Mouse (Mus musculus) embryonic facial prominence, embryonic 14.5 days (tissue): ENCODE measurements around the gene Crb3. TPM values are rescaled to one million over a fixed set of nuclear protein-coding genes. Genes with fewer than 3 reads are reported as not detected.

Experiments used
- ATAC-seq: fragments of 200-750 bp; cut with Nextera tagmentation; 2 replicates; pipeline ENCODE4 v1.8.0; 2017; ENCODE audit warnings: low read depth, moderate number of reproducible peaks, moderate TSS enrichment
- DNase-seq: peaks from one replicate; pipeline ENCODE4 v3.0.0-alpha.2; 2015; ENCODE audit warnings: low spot score
- H3K27ac ChIP-seq: fragments of 300-500 bp; sonication (generic); replicated peaks from 2 replicates; pipeline ENCODE4 v1.5.1; 2014; ENCODE audit warnings: low read depth, mild to moderate bottlenecking, low read length, moderate library complexity
- H3K27me3 ChIP-seq: fragments of 300-500 bp; sonication (generic); replicated peaks from 2 replicates; pipeline ENCODE4 v1.6.1; 2014; ENCODE audit warnings: low read length; ENCODE audit not compliant: control insufficient read depth, insufficient read depth
- H3K36me3 ChIP-seq: fragments of 300-500 bp; sonication (generic); 2 replicates; pipeline ENCODE4 v1.6.1; 2014; ENCODE audit warnings: low read length, mixed read lengths; ENCODE audit not compliant: control insufficient read depth, insufficient read depth
- H3K4me1 ChIP-seq: fragments of 300-500 bp; sonication (generic); 2 replicates; pipeline ENCODE4 v1.6.1; 2014; ENCODE audit warnings: antibody characterized with exemption, low read length; ENCODE audit not compliant: control insufficient read depth, insufficient read depth
- H3K4me2 ChIP-seq: fragments of 300-500 bp; sonication (generic); 2 replicates; pipeline ENCODE4 v1.6.1; 2014; ENCODE audit warnings: low read depth, mild to moderate bottlenecking, low read length, moderate library complexity, mixed read lengths
- H3K4me3 ChIP-seq: fragments of 300-500 bp; sonication (generic); 2 replicates; pipeline ENCODE4 v1.5.1; 2014; ENCODE audit warnings: low read depth, mild to moderate bottlenecking, low read length
- H3K9ac ChIP-seq: fragments of 300-500 bp; sonication (generic); 2 replicates; pipeline ENCODE4 v1.6.1; 2014; ENCODE audit warnings: low read depth, mild to moderate bottlenecking, low read length, moderate library complexity, mixed read lengths
- H3K9me3 ChIP-seq: fragments of 300-500 bp; sonication (generic); 2 replicates; pipeline ENCODE4 v1.6.1; 2016; ENCODE audit warnings: low read length; ENCODE audit not compliant: control insufficient read depth
- WGBS: fragments of 180-500 bp; shearing (Covaris S2); extraction: QIAGEN DNeasy Blood & Tissue Kit; methylation state at CpG from one replicate; pipeline ENCODE4 v1.1.7; 2014; 5-methylcytosine and 5-hydroxymethylcytosine counted together
- polyA plus RNA-seq: library from polyadenylated mRNA; unstranded; fragments of >200 nt; fragmentation: Nextera tagmentation; extraction: Ambion mirVana; gene quantifications from 2 replicates; pipeline ENCODE4 v1.2.1, GENCODE M21; 2014

The Crb3 gene
- polyA plus RNA-seq, 1 experiment from 2014 or later, result 5.5 TPM

DNA sequence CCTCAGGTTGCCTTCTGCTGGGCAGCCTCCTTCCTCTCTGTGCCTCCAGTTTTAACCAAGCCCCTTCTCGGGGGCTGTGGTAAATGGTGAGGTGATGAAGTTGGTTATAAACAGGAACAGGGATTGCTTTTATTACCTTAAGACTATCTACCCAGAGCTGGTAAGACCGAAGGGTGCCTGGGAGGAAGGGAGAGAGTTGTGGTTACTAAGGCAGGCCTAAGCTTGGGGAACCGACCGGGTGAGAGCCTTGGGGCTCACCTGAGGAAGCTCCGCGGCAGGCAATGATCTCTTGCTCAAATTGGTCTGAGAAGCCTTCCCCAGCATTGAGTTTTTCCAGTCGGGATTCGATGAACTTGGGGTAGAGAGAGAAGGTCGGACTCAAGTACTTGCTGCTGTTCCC is 11.4 kb downstream of the Crb3 start:
- Histone ChIP-seq H3K9ac (peak overlapping the region; percentile 28; the same call in 1 of the 2 replicates), H3K4me3 (peak overlapping the region; percentile 5; the same call in 1 of the 2 replicates), H3K4me1 (no peaks in the 10 kb centered on the region), H3K27ac (no peak overlapping the region), H3K36me3 (no peaks in the 10 kb centered on the region), H3K4me2 (peak overlapping the region; percentile 11; the same call in 1 of the 2 replicates), H3K9me3 (no peaks in the 10 kb centered on the region), H3K27me3 (peaks cover 2% of the 10 kb centered on the region; the same call in 1 of the 2 replicates)
- ATAC-seq (peak; percentile 44; the same call in 1 of the 2 replicates), DNase-seq (peak; percentile 4)
- WGBS, result 9% methylated on average over 7 of the region's 9 CpGs

- Histone ChIP-seq H3K4me2 (0 out of 2 replicates have a peak overlapping the region, but pooled peaks have one; percentile 11), H3K4me3 (no peak overlapping the region; the same call in 1 of the 2 replicates), H3K9ac (no peak overlapping the region), H3K27ac (no peak overlapping the region), H3K4me1 (no peaks in the 10 kb centered on the region), H3K36me3 (no peaks in the 10 kb centered on the region), H3K27me3 (no peaks in the 10 kb centered on the region; the same call in 1 of the 2 replicates), H3K9me3 (no peaks in the 10 kb centered on the region)
- under 1% methylated on average over 8 of the region's 11 CpGs for WGBS
- ATAC-seq (peak; percentile 83), DNase-seq (peak; percentile 90)
These were observed 11.8 kb downstream of the Crb3 start for GRCm38 (mm10) chr17:57070699-57071098.

DNA sequence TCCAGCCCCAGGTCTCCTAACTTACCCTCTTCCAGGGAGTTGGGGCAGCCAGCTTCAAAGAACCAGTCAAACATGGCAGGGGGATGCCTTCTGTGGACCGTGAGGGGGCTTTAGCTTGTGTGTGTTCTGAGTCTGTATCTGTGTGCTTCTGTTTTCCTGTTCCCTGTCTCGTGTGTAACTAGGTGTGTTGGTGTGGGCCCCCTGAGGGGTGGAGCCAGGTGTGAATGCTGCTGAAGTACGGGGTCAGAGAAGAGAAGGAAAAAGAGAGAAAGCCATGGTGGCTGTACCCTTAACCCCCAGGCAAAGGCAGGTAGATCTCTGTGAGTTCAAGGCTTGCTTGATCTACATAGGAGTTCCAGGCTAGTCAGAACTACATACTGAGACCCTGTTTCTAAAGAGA is 18.0 kb downstream of the Crb3 start:
- Histone ChIP-seq H3K9me3 (no peaks in the 10 kb centered on the region), H3K4me3 (no peak overlapping the region), H3K36me3 (no peaks in the 10 kb centered on the region), H3K4me2 (no peak overlapping the region), H3K9ac (no peak overlapping the region), H3K27ac (no peak overlapping the region), H3K27me3 (no peaks in the 10 kb centered on the region), H3K4me1 (no peaks in the 10 kb centered on the region)
- DNase-seq (no peak), ATAC-seq (no peak)
- WGBS, result 65% methylated on average over 3 of the region's 3 CpGs

- Histone ChIP-seq H3K27ac (no peak within 1 kb of the TSS), H3K36me3 (no peaks in the 10 kb centered on the region), H3K9me3 (no peaks in the 10 kb centered on the region), H3K4me1 (no peaks in the 10 kb centered on the region), H3K9ac (no peak within 1 kb of the TSS), H3K27me3 (no peaks in the 10 kb centered on the region), H3K4me2 (no peak within 1 kb of the TSS), H3K4me3 (no peak within 1 kb of the TSS)
- 49% methylated on average over 6 of the region's 6 CpGs for WGBS
- no peak for DNase-seq
- ATAC-seq, result peak; percentile 22; the same call in 1 of the 2 replicates
These were observed 19.4 kb downstream of the Crb3 start, which contains the start of gene Dennd1c for GRCm38 (mm10) chr17:57078336-57078735. Gene Dennd1c (minus strand): TSS chr17:57078514.

DNA sequence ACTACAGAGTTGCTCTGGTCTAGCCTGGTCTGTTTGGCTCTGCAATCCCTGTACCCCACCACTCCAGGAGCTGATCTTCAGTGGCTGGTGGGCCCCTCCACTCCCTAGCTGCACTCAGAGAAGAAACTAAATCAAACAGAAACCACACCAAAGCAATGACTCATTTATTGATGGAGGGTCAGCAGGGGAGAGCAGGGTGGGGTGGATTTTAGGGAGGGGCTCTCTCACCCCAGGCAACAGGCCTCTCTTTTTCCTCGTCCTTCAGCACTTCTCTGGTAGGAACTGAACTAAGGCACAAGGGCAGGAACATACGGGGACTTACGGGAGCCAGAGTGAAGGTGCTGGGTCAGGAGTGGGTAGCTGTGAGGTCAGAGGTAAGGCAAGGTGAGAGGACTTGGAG is 21.0 kb downstream of the Crb3 start:
- H3K4me2 ChIP-seq, result no peak overlapping the region
- no peak overlapping the region for H3K9ac ChIP-seq
- no peaks in the 10 kb centered on the region for H3K9me3 ChIP-seq
- H3K4me3 ChIP-seq, result no peak overlapping the region
- DNase-seq, result no peak
- ATAC-seq, result no peak
- no peaks in the 10 kb centered on the region for H3K27me3 ChIP-seq
- H3K36me3 ChIP-seq, result no peaks in the 10 kb centered on the region
- WGBS, result 61% methylated on average over 3 of the region's 3 CpGs
- no peak overlapping the region for H3K27ac ChIP-seq
- H3K4me1 ChIP-seq, result no peaks in the 10 kb centered on the region

- H3K4me1 ChIP-seq, result no peaks in the 10 kb centered on the region
- no peaks in the 10 kb centered on the region for H3K36me3 ChIP-seq
- no peaks in the 10 kb centered on the region for H3K27me3 ChIP-seq
- no peak overlapping the region for H3K27ac ChIP-seq
- no peaks in the 10 kb centered on the region for H3K9me3 ChIP-seq
- no peak for ATAC-seq
- DNase-seq, result no peak
- 95% methylated on average over 29 of the region's 31 CpGs for WGBS
- no peak overlapping the region for H3K9ac ChIP-seq
- no peak overlapping the region for H3K4me3 ChIP-seq
- H3K4me2 ChIP-seq, result no peak overlapping the region
These were observed 22.4 kb downstream of the Crb3 start for GRCm38 (mm10) chr17:57081234-57081842.

DNA sequence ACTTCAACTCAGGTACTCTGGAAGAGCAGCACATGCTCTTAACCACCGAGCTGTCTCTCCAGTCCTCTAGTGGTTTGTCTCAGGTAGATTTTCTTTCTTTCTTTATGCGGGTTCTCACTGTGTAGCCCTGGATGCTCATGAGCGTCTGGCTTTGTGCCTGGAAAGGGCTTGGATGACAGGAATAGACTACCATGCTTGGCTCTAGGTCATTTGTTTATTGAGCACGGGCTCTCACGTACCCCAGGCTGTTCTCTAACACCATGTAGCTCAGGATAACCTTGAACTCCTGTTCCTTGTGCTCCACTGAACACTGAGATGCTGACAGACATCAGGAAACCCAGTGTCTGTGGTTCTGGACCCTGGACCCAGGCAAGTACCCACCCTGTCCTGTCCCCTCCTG is 23.6 kb downstream of the Crb3 start:
- H3K36me3 ChIP-seq, result no peaks in the 10 kb centered on the region
- WGBS, result 75% methylated on average over 5 of the region's 5 CpGs
- DNase-seq (no peak), ATAC-seq (no peak)
- H3K27me3 ChIP-seq, result peaks cover 3% of the 10 kb centered on the region; the same call in 1 of the 2 replicates
- H3K9ac ChIP-seq, result no peak overlapping the region
- H3K4me2 ChIP-seq, result no peak overlapping the region
- peaks cover 5% of the 10 kb centered on the region; the same call in 1 of the 2 replicates for H3K4me1 ChIP-seq
- no peak overlapping the region for H3K27ac ChIP-seq
- H3K9me3 ChIP-seq, result no peaks in the 10 kb centered on the region
- H3K4me3 ChIP-seq, result no peak overlapping the region

DNA sequence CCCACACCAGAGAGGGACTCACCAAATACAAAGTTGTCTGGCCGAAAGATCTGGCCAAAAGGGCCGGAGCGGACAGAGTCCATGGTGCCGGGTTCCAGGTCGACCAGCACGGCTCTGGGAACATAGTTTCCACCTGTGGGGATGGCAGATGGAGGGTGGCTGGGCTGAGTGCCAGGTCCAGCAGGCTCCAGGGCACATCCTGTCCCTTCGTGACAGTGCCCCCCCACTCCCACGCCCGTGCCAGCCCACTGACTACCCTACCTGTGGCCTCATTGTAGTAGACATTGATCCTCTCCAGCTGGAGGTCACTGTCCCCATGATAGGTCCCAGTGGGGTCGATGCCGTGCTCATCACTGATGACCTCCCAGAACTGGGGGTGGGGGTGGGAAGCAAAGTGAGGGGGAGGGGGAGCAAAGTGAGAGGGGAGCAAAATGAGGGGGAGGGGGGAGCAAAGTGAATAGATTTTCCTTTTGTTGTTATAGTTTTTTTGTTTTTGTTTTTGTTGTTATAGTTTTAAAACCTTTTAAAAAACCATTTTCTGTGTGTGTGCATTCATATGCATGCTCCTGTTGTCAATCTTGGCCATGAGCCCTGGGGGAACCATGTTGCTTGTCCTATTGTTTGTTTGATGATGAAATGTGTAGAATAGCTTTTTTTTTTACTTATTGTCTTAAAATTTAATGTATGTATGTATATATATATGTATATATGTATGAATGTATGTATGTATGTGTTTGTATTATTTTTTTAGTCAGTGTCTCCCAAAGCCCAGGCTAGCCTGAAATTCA is 27.3 kb downstream of the Crb3 start:
- no peak overlapping the region for H3K4me3 ChIP-seq
- ATAC-seq (no peak), DNase-seq (no peak)
- peaks cover 13% of the 10 kb centered on the region; the same call in 1 of the 2 replicates for H3K27me3 ChIP-seq
- H3K4me1 ChIP-seq, result peaks cover 7% of the 10 kb centered on the region; the same call in 1 of the 2 replicates
- H3K27ac ChIP-seq, result no peak overlapping the region
- H3K9me3 ChIP-seq, result no peaks in the 10 kb centered on the region
- H3K9ac ChIP-seq, result no peak overlapping the region
- no peak overlapping the region; the same call in 1 of the 2 replicates for H3K4me2 ChIP-seq
- H3K36me3 ChIP-seq, result no peaks in the 10 kb centered on the region
- WGBS, result 88% methylated on average over 11 of the region's 11 CpGs
